Mouse (Mus musculus) brain, embryonic 14.5 days (tissue): ENCODE measurements at regions not wholly inside any gene's neighbourhood (a gene's known extent, or its start where the extent isn't known, plus 50 kb on each side); places are given as distances from the start of the nearest gene placed in this dataset.

Experiments used
- DNase-seq: peaks from one replicate; pipeline ENCODE4 v3.0.0-alpha.2; 2011; ENCODE audit warnings: low read depth
- CTCF ChIP-seq: fragments of 200-500 bp; IDR thresholded peaks from 2 replicates; pipeline ENCODE4 v1.5.1; 2012; ENCODE audit warnings: inconsistent platforms, mild to moderate bottlenecking, moderate library complexity, borderline replicate concordance; ENCODE audit not compliant: insufficient read depth, insufficient read length; ENCODE audit errors: extremely low read depth
- POLR2A ChIP-seq: fragments of 200-500 bp; IDR thresholded peaks from 2 replicates; pipeline ENCODE4 v1.6.1; 2012; ENCODE audit warnings: mild to moderate bottlenecking, inconsistent platforms, borderline replicate concordance; ENCODE audit not compliant: poor library complexity, insufficient read depth, insufficient read length, severe bottlenecking; ENCODE audit errors: extremely low read depth

DNA sequence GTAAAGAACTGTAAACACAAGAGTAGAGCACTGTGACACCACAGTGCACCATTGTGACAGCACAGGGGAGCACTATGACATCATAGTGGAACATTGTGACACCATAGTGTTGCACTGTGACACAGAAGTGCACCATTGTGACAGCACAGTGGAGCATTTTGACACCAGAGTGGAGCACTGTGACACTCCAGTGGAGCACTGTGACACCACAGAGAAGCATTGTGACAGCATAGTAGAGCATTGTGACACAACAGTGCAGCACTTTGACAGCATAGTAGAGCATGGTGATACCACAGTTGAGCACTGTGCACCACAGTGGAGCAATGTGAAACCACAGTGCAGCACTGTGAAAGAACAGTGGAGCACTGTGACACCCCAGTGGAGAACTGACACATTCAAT, 2750.4 kb upstream of the Gm8797 start:
- no peak for TF ChIP-seq CTCF

DNA sequence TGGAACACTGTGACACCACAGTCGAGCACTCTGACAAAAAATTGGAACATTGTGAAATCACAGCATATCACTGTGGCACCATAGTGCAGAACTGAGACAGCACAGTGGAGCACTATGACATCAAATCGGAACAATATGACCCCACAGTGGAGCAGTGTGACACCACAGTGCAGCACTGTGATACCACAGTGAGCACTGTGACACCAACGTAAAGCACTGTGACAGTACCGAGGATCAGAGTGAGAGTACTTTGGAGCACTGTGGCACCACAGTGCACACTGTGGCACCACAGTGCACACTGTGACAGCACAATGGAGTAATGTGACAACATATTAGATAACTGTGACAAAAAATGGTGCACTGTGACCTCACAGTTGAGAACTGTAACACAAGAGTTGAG, 2749.4 kb upstream of the Gm8797 start:
- TF ChIP-seq POLR2A, result no peak
- no peak for TF ChIP-seq CTCF
- DNase-seq, result no peak

More for the DNA sequence above, 2750.4 kb upstream of the Gm8797 start:
- no peak for DNase-seq

DNA sequence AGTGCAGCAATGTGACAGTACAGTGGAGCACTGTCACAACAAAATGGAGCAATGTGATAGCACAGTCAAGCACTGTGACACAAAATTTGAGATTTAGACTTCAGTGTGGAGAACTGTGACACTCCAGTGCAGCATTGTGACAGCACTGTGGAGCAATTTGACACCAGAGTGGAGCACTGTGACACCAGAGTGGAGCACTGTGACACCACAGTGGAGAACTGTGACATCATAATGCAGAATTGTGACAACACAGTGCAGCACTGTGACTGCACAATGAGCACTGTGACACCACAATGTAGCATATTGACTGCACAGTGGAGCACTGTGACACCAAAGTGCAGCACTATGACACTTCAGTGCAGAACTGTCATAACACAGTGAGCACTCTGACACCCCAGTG, 2749.0 kb upstream of the Gm8797 start:
- DNase-seq, result no peak
- TF ChIP-seq CTCF, result no peak
- no peak for TF ChIP-seq POLR2A

DNA sequence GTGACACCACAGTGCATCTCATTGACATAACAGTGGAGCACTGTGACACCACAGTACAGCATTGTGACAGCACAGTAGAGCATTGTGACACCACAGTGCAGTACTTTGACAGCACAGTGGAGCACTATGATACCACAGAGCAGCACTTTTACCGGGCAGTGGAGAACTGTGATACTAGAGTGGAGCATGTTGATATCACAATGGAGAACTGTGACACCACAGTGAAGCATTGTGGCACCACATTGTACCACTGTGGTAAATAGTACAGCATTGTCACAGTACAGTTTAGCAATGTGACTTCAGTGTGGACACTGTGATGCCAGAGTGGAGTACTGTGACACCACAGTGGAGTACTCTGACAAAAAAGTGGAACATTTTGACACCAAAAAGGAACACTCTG, 2747.2 kb upstream of the Gm8797 start:
- no peak for TF ChIP-seq POLR2A
- no peak for TF ChIP-seq CTCF
- DNase-seq, result no peak

GRCm38 (mm10) chr3:3011111-3011510, 2739.5 kb upstream of the Gm8797 start:
- TF ChIP-seq CTCF, result no peak
- TF ChIP-seq POLR2A, result no peak
- DNase-seq, result no peak

DNA sequence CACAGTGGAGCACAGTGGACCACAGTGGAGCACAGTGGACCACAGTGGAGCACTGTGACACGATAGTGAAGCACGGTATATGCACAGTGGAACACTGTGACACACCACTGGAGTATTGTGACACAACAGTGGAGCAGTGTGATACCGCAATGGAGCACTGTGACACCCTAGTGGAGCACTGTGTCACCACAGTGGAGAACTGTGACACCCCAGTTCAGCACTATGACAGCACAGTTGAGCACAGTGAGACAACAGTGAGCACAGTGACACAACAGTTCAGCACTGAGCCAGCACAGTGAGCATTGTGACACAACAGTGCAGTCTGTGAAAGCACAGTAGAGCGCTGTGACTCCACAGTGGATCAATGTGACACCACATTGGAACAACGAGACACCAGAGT, 2737.7 kb upstream of the Gm8797 start:
- DNase-seq, result no peak
- TF ChIP-seq POLR2A (no peak), CTCF (no peak)

DNA sequence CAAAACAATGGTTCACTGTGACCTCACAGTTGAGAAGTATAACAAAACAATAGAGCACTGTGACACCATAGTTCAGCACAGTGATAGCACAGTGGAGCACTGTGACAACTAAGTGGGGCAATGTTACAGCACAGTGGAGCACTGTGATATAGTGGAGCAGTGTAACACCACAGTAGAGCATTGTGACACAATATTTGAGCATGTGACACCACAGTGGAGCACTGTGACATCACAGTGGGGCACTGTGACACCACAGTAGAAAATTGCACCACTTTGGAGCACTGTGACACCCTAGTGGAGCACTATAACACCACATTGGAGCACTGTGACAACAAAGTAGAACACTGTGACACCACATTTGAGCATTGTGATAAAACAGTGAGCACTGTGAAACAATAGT, 2735.6 kb upstream of the Gm8797 start:
- DNase-seq, result peak; percentile 2
- TF ChIP-seq POLR2A, result no peak
- no peak for TF ChIP-seq CTCF

GRCm38 (mm10) chr3:3016572-3016971, 2734.0 kb upstream of the Gm8797 start:
- no peak for DNase-seq
- TF ChIP-seq POLR2A, result no peak
- TF ChIP-seq CTCF, result no peak

DNA sequence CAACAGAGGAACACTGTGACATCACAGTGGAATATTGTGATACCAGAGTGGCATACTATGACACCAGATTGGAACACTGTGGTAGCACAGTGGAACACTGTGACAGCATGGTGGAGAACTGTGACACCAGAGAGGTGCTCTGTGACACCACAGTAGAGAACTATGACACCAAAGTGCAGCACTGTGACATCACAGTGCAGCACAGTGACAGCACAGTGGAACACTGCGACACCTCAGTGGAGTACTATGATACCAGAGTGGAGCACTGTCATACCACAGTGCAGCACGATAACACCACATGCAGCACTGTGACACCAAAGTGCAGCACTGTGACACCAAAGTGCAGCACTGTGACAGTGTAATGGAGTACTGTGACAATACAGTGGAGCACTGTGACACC, 2717.8 kb upstream of the Gm8797 start:
- no peak for TF ChIP-seq CTCF
- TF ChIP-seq POLR2A, result no peak
- no peak for DNase-seq
